Mouse (Mus musculus) megakaryocyte progenitor cell, adult 5-6 weeks (primary cell): ENCODE measurements around the gene Itga3. TPM values are rescaled to one million over a fixed set of nuclear protein-coding genes. Genes with fewer than 3 reads are reported as not detected.
"Not testable (repeated sequence)": the region's sequence is repeated elsewhere in the genome, so short reads cannot be mapped to it uniquely, and the experiment has no call there.

Source experiments
- ATAC-seq: replicated peaks from 2 replicates; pipeline ENCODE4 v1.8.0; 2016; ENCODE audit warnings: mild to moderate bottlenecking, moderate TSS enrichment, inconsistent platforms; ENCODE audit not compliant: poor library complexity
- total RNA-seq, 2 experiments: library from RNA; stranded (forward) in 1 of 2; stranded (reverse) in 1 of 2; fragments of 157-497, 149-512 nt in 1 of 2; fragments of 200-1000 nt in 1 of 2; gene quantifications; 2 replicates each; pipeline versions ENCODE4 v1.2.3 to v1.2.4; 2015 to 2017

Gene Itga3
- total RNA-seq, 2 experiments from 2014 or later: not detected

- ATAC-seq: no peak
Measured at GRCm38 (mm10) chr11:95034902-95035301, 41.7 kb downstream of the Itga3 start.

GRCm38 (mm10) chr11:95033617-95034016, 43.0 kb downstream of the Itga3 start:
- no peak for ATAC-seq

GRCm38 (mm10) chr11:95032945-95033344, 43.7 kb downstream of the Itga3 start:
- ATAC-seq: no peak

- no peak for ATAC-seq
Measured at GRCm38 (mm10) chr11:95027850-95028470, 48.6 kb downstream of the Itga3 start.

GRCm38 (mm10) chr11:95026849-95027248, 49.8 kb downstream of the Itga3 start:
- ATAC-seq: no peak

- ATAC-seq: no peak
Measured at GRCm38 (mm10) chr11:95026090-95026542, 50.5 kb downstream of the Itga3 start.

- ATAC-seq: no peak
Measured at GRCm38 (mm10) chr11:95025227-95026012, 51.2 kb downstream of the Itga3 start.

GRCm38 (mm10) chr11:95024439-95025184, 52.0 kb downstream of the Itga3 start:
- no peak for ATAC-seq

GRCm38 (mm10) chr11:95023481-95023880, 53.1 kb downstream of the Itga3 start:
- ATAC-seq: no peak

- no peak; the same call in 1 of the 2 replicates for ATAC-seq
Measured at GRCm38 (mm10) chr11:95022237-95022992, 54.2 kb downstream of the Itga3 start.

GRCm38 (mm10) chr11:95015484-95015883, 61.1 kb downstream of the Itga3 start:
- ATAC-seq: no peak

GRCm38 (mm10) chr11:95012487-95012886, 64.1 kb downstream of the Itga3 start:
- ATAC-seq: no peak

GRCm38 (mm10) chr11:95012075-95012474, 64.5 kb downstream of the Itga3 start:
- ATAC-seq: peak; percentile 83

- no peak for ATAC-seq
Measured at GRCm38 (mm10) chr11:95011416-95011815, 65.2 kb downstream of the Itga3 start.

- ATAC-seq: not testable (repeated sequence)
Measured at GRCm38 (mm10) chr11:95010841-95011403, 65.7 kb downstream of the Itga3 start.

- ATAC-seq: no peak
Measured at GRCm38 (mm10) chr11:95010141-95010739, 66.4 kb downstream of the Itga3 start.

- ATAC-seq: peak; percentile 27
Measured at GRCm38 (mm10) chr11:95009629-95010014, 67.0 kb downstream of the Itga3 start, which contains the start of gene Samd14. Gene Samd14 (plus strand): TSS chr11:95009879.

GRCm38 (mm10) chr11:95008661-95009628, 67.7 kb downstream of the Itga3 start:
- no peak for ATAC-seq

- ATAC-seq: no peak
Measured at GRCm38 (mm10) chr11:95007418-95007817, 69.2 kb downstream of the Itga3 start.
